In the genomic region with DNA sequence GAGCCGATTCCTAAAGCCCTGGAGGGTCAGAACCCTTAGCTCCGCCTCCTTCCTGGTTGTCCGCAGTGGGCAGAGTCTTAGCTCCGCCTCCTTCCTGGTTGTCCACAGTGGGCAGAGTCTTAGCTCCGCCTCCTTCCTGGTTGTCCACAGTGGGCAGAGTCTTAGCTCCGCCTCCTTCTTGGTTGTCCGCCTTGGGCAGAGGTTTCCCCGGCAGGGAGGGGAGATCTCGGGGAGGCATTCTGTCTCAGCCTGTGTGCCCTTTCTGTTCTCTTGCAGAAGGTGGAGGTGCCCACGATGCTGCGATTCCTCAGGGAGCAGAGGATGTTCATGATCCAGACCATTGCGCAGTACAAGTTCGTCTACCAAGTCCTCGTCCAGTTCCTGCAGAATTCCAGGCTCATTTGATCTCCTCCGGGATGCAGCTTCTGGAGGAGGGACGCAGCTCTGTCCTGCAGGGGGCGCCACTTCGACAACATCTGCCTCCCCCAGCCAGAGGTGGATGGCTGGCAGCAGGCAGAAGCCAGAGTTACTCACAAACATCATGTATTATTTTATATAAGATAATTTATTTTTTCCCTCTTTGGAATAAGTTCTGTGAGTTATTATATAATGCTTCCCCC, we compare ENCODE assay signal across 8 mouse cellular contexts. TPM values are rescaled to one million over a fixed set of nuclear protein-coding genes. Genes with fewer than 3 reads are reported as not detected.
DNase-seq lines count a peak whose midpoint lies in the region; ATAC-seq and TF ChIP-seq lines count a peak whose summit lies in the region.
"Had no signal": no experiment of that assay in that cellular context is flagged by ENCODE, and none has a peak within 500 bp of the region (broad histone marks: within the 10 kb centered on the region; RNA-seq: fewer than 3 reads in every experiment).

No protein-coding gene starts in this region.

- 84% methylated on average over 18 of the region's 18 CpGs for WGBS in kidney, adult 2 months

- no peak overlapping the region for H3K4me3 ChIP-seq in kidney, adult 2 months (ENCODE audit: insufficient read depth, low read depth, low read length)
- H3K4me3 ChIP-seq: liver, embryonic 15.5 days had no signal

- no peak for TF ChIP-seq POLR2A in kidney, adult 2 months (IDR thresholded peaks at IDR 0.05; ENCODE audit: low read depth, low read length)

- 0 out of 2 replicates have a peak, but pooled peaks have one; percentile 18 for ATAC-seq in erythroblast, adult 5-6 weeks (replicated peaks; ENCODE audit: low FRiP score, poor library complexity, severe bottlenecking)

- no peaks in the 10 kb centered on the region for H3K36me3 ChIP-seq in kidney, adult 2 months (ENCODE audit: control insufficient read depth, insufficient read depth, low read length)
- H3K36me3 ChIP-seq: liver, embryonic 15.5 days had no signal

- peaks cover 3% of the 10 kb centered on the region; the same call in 1 of the 2 replicates for H3K4me1 ChIP-seq in kidney, adult 2 months (ENCODE audit: control insufficient read depth, insufficient read depth, low read length)

- H3K27ac ChIP-seq in kidney, adult 2 months (ENCODE audit: insufficient read depth, low read depth, low read length) = no peak overlapping the region
- H3K27ac ChIP-seq: liver, embryonic 15.5 days had no signal

- peak; percentile 36 for TF ChIP-seq CTCF in kidney, adult 2 months (conservative IDR thresholded peaks at IDR 0.05; ENCODE audit: insufficient read depth, insufficient read length, low read depth, low read length)

- DNase-seq in kidney, adult 2 months = no peak
- no peak for DNase-seq in kidney, adult 11 months
- DNase-seq in 3T3-L1 (ENCODE audit: low read depth, low spot score) (peak; percentile 29), 416B (ENCODE audit: low read depth) (peak; percentile 84)
- no peak for DNase-seq in embryo, embryonic 10 days (ENCODE audit: low spot score)
- no peak for DNase-seq in cerebellum, postnatal 4 days (ENCODE audit: low spot score in 2 of 2)

- H3K27me3 ChIP-seq in kidney, adult 2 months (replicated peaks; ENCODE audit: control insufficient read depth, insufficient read depth, low read length) = no peaks in the 10 kb centered on the region
- H3K27me3 ChIP-seq: liver, embryonic 15.5 days had no signal

RNA-seq across cellular contexts. Expression of gene Smyd2, which starts 52.4 kb away (rescaled TPM):
- polyA plus RNA-seq in kidney, adult 2 months (2012; rRNA removed) = 42.8 and 46.3 TPM in 2 replicates
- 12.1 and 19.4 TPM in 2 replicates for total RNA-seq in erythroblast, adult 5-6 weeks (2015; ENCODE audit: low replicate concordance)
- total RNA-seq in erythroblast, adult 5-6 weeks (2017; ENCODE audit: low replicate concordance) = 6.6 and 17.6 TPM in 2 replicates

Comparison
In these comparisons a context has a peak if more than half of its experiments do, and no peak if none do; other contexts are left out.
1. DNase-seq: peak in 3T3-L1 (single experiment) and 416B (single experiment); none in kidney, adult 2 months (single experiment), kidney, adult 11 months (single experiment), embryo, embryonic 10 days (single experiment) and cerebellum, postnatal 4 days (0 of 2).